In genomic region chr12:69367557-69367956, GRCm38 (mm10) we compare ENCODE assay signal across 24 mouse cellular contexts. TPM values are rescaled to one million over a fixed set of nuclear protein-coding genes. Genes with fewer than 3 reads are reported as not detected.
A peak's percentile ranks its signal among the peaks of the same experiment; 100 is the strongest.
DNase-seq lines count a peak whose midpoint lies in the region; ATAC-seq and TF ChIP-seq lines count a peak whose summit lies in the region.
"Had no signal": no experiment of that assay in that cellular context is flagged by ENCODE, and none has a peak within 500 bp of the region (broad histone marks: within the 10 kb centered on the region; RNA-seq: fewer than 3 reads in every experiment).

No protein-coding gene starts in this region.

- 21% methylated on average over 2 of the region's 2 CpGs for WGBS in kidney, adult 2 months
- WGBS in kidney, embryonic 16.5 days: 57% methylated on average over 2 of the region's 2 CpGs
- 54% methylated on average over 2 of the region's 2 CpGs for WGBS in liver, embryonic 11.5 days
- 66% methylated on average over 2 of the region's 2 CpGs for WGBS in hindbrain, embryonic 12.5 days

- H3K4me2 ChIP-seq in kidney, embryonic 16.5 days (replicated peaks; ENCODE audit: low read depth, low read length): no peak overlapping the region
- H3K4me2 ChIP-seq in liver, embryonic 11.5 days: 0 out of 2 replicates have a peak overlapping the region, but pooled peaks have one; percentile 14
- no peak overlapping the region for H3K4me2 ChIP-seq in hindbrain, embryonic 12.5 days (replicated peaks)
- H3K4me2 ChIP-seq: forebrain, embryonic 12.5 days; limb, embryonic 13.5 days; lung, embryonic 15.5 days; neural tube, embryonic 13.5 days had no signal

- H3K36me3 ChIP-seq in kidney, adult 2 months (ENCODE audit: control insufficient read depth, insufficient read depth, low read length): no peaks in the 10 kb centered on the region
- H3K36me3 ChIP-seq in kidney, embryonic 16.5 days (ENCODE audit: insufficient read depth, low read length): no peaks in the 10 kb centered on the region
- no peaks in the 10 kb centered on the region for H3K36me3 ChIP-seq in liver, embryonic 11.5 days (ENCODE audit: control insufficient read depth, insufficient read depth, low read length)
- no peaks in the 10 kb centered on the region for H3K36me3 ChIP-seq in hindbrain, embryonic 12.5 days
- H3K36me3 ChIP-seq: embryonic facial prominence, embryonic 10.5 days; forebrain, embryonic 12.5 days; limb, embryonic 13.5 days; lung, embryonic 15.5 days; midbrain, embryonic 10.5 days; neural tube, embryonic 13.5 days had no signal

- no peak for ATAC-seq in kidney, embryonic 16.5 days (ENCODE audit: low FRiP score, low TSS enrichment)
- no peak for ATAC-seq in liver, embryonic 11.5 days (replicated peaks; ENCODE audit: low FRiP score)
- ATAC-seq in hindbrain, embryonic 12.5 days (ENCODE audit: low FRiP score): no peak
- ATAC-seq: hindbrain, postnatal 0 days had no signal

- no peak overlapping the region for H3K9ac ChIP-seq in kidney, embryonic 16.5 days (replicated peaks; ENCODE audit: low read length)
- H3K9ac ChIP-seq in liver, embryonic 11.5 days (ENCODE audit: low read depth, low read length): no peak overlapping the region
- H3K9ac ChIP-seq in hindbrain, embryonic 12.5 days: no peak overlapping the region
- H3K9ac ChIP-seq: forebrain, embryonic 12.5 days; limb, embryonic 13.5 days; lung, embryonic 15.5 days; neural tube, embryonic 13.5 days had no signal

- TF ChIP-seq POLR2A in kidney, adult 2 months (IDR thresholded peaks at IDR 0.05; ENCODE audit: low read depth, low read length): no peak

- H3K27ac ChIP-seq in kidney, adult 2 months (ENCODE audit: insufficient read depth, low read depth, low read length): peak overlapping the region; percentile 100
- no peak overlapping the region for H3K27ac ChIP-seq in kidney, embryonic 16.5 days (ENCODE audit: low read length)
- no peak overlapping the region for H3K27ac ChIP-seq in liver, embryonic 11.5 days (ENCODE audit: low read depth, low read length)
- no peak overlapping the region for H3K27ac ChIP-seq in hindbrain, embryonic 12.5 days
- H3K27ac ChIP-seq: embryonic facial prominence, embryonic 10.5 days; forebrain, embryonic 12.5 days; hindbrain, postnatal 0 days; limb, embryonic 13.5 days; lung, embryonic 15.5 days; midbrain, embryonic 10.5 days; neural tube, embryonic 13.5 days had no signal

- no peaks in the 10 kb centered on the region for H3K27me3 ChIP-seq in kidney, adult 2 months (replicated peaks; ENCODE audit: control insufficient read depth, insufficient read depth, low read length)
- H3K27me3 ChIP-seq in kidney, embryonic 16.5 days (ENCODE audit: insufficient read depth, low read length): no peaks in the 10 kb centered on the region
- no peaks in the 10 kb centered on the region for H3K27me3 ChIP-seq in liver, embryonic 11.5 days (replicated peaks; ENCODE audit: control insufficient read depth, insufficient read depth, low read length)
- H3K27me3 ChIP-seq in hindbrain, embryonic 12.5 days: no peaks in the 10 kb centered on the region
- H3K27me3 ChIP-seq: forebrain, embryonic 12.5 days; limb, embryonic 13.5 days; lung, embryonic 15.5 days; neural tube, embryonic 13.5 days had no signal

- DNase-seq in kidney, adult 2 months: peak; percentile 88
- DNase-seq in A20 (ENCODE audit: low read depth, low spot score): peak; percentile 20
- DNase-seq in liver, embryonic 11.5 days (ENCODE audit: low spot score): no peak
- DNase-seq in naive thymus-derived CD4-positive, alpha-beta T cell, adult 2 months (ENCODE audit: low read depth): peak; percentile 55
- no peak for DNase-seq in left cerebral cortex, adult 8-10 months (ENCODE audit: low spot score in 2 of 2)
- DNase-seq in right cerebral cortex, postnatal 4 days: no peak
- DNase-seq: adrenal gland, adult 8-10 months; B cell, adult 2 months; cerebellum, adult 9-10 months; heart, adult 18-20 months; lung, postnatal 4 days; right cerebral cortex, adult 18-20 months; spleen, adult 18-20 months; thymus, adult 2 months had no signal

- H3K4me1 ChIP-seq in kidney, adult 2 months (ENCODE audit: control insufficient read depth, insufficient read depth, low read length): peaks cover 9% of the 10 kb centered on the region; the same call in 1 of the 2 replicates
- peaks cover 9% of the 10 kb centered on the region for H3K4me1 ChIP-seq in kidney, embryonic 16.5 days (ENCODE audit: insufficient read depth, low read length)
- H3K4me1 ChIP-seq in liver, embryonic 11.5 days (replicated peaks; ENCODE audit: control insufficient read depth, insufficient read depth, low read length): peaks cover 13% of the 10 kb centered on the region
- H3K4me1 ChIP-seq in hindbrain, embryonic 12.5 days: 0 out of 2 replicates have a peak, but pooled peaks cover 2% of the 10 kb centered on the region

- no peaks in the 10 kb centered on the region for H3K9me3 ChIP-seq in kidney, embryonic 16.5 days (ENCODE audit: low read length)
- H3K9me3 ChIP-seq in liver, embryonic 11.5 days (ENCODE audit: control insufficient read depth, low read length): no peaks in the 10 kb centered on the region
- no peaks in the 10 kb centered on the region for H3K9me3 ChIP-seq in hindbrain, embryonic 12.5 days (replicated peaks)
- H3K9me3 ChIP-seq: embryonic facial prominence, embryonic 10.5 days; forebrain, embryonic 12.5 days; limb, embryonic 13.5 days; lung, embryonic 15.5 days; midbrain, embryonic 10.5 days; neural tube, embryonic 13.5 days had no signal

- no peak overlapping the region for H3K4me3 ChIP-seq in kidney, adult 2 months (ENCODE audit: insufficient read depth, low read depth, low read length)
- H3K4me3 ChIP-seq in kidney, embryonic 16.5 days (ENCODE audit: low read length): no peak overlapping the region
- H3K4me3 ChIP-seq in liver, embryonic 11.5 days (ENCODE audit: low read depth, low read length): no peak overlapping the region
- no peak overlapping the region for H3K4me3 ChIP-seq in hindbrain, embryonic 12.5 days
- H3K4me3 ChIP-seq: embryonic facial prominence, embryonic 10.5 days; forebrain, embryonic 12.5 days; limb, embryonic 13.5 days; lung, embryonic 15.5 days; midbrain, embryonic 10.5 days; neural tube, embryonic 13.5 days had no signal

- no peak for TF ChIP-seq CTCF in kidney, adult 2 months (conservative IDR thresholded peaks at IDR 0.05; ENCODE audit: insufficient read depth, insufficient read length, low read depth, low read length)

RNA-seq across cellular contexts. Expression of gene Arf6, which starts 4.4 kb away (rescaled TPM):
- polyA plus RNA-seq in kidney, adult 2 months (2012; rRNA removed): 90.7 and 95.6 TPM in 2 replicates
- 34.6 and 34.9 TPM in 2 replicates for polyA plus RNA-seq in kidney, embryonic 16.5 days (2015; fragmentation: Nextera tagmentation; extraction: Ambion mirVana)
- 65.1 and 68.1 TPM in 2 replicates for polyA plus RNA-seq in liver, embryonic 11.5 days (2014; fragmentation: Nextera tagmentation; extraction: Ambion mirVana)
- 56.1 and 61.9 TPM in 2 replicates for polyA plus RNA-seq in hindbrain, embryonic 12.5 days (2016; fragmentation: Nextera tagmentation; extraction: Ambion mirVana)
- total RNA-seq in left cerebral cortex, adult 8-10 months (2022): 10 to 100 TPM; 53.1 to 59.5 (median 56.7) TPM

RNA-seq across cellular contexts. Expression of gene Gm9887, which starts 4.7 kb away (rescaled TPM):
- 0.94 and 1.4 TPM in 2 replicates for polyA plus RNA-seq in kidney, adult 2 months (2012; rRNA removed)
- 1.1 and 1.7 TPM in 2 replicates for polyA plus RNA-seq in kidney, embryonic 16.5 days (2015; fragmentation: Nextera tagmentation; extraction: Ambion mirVana)
- 1.3 and 1.7 TPM in 2 replicates for polyA plus RNA-seq in liver, embryonic 11.5 days (2014; fragmentation: Nextera tagmentation; extraction: Ambion mirVana)
- 1.1 and 1.8 TPM in 2 replicates for polyA plus RNA-seq in hindbrain, embryonic 12.5 days (2016; fragmentation: Nextera tagmentation; extraction: Ambion mirVana)
- total RNA-seq in left cerebral cortex, adult 8-10 months (2022): 1 to 10 TPM in 1 of 4 experiments, under 1 TPM in 1, not detected in 2; 0.87 to 1.6 TPM
- total RNA-seq: hindbrain, postnatal 0 days; monocyte, adult 5-6 weeks had no signal

RNA-seq across cellular contexts. Expression of gene Nemf, which starts 10.6 kb away (rescaled TPM):
- polyA plus RNA-seq in kidney, adult 2 months (2012; rRNA removed): 3.4 and 4.7 TPM in 2 replicates
- 80.3 and 92.7 TPM in 2 replicates for polyA plus RNA-seq in kidney, embryonic 16.5 days (2015; fragmentation: Nextera tagmentation; extraction: Ambion mirVana)
- polyA plus RNA-seq in liver, embryonic 11.5 days (2014; fragmentation: Nextera tagmentation; extraction: Ambion mirVana): 74.7 and 81.7 TPM in 2 replicates
- 82.0 and 90.7 TPM in 2 replicates for polyA plus RNA-seq in hindbrain, embryonic 12.5 days (2016; fragmentation: Nextera tagmentation; extraction: Ambion mirVana)
- total RNA-seq in left cerebral cortex, adult 8-10 months (2022): 10 to 100 TPM; 43.7 to 46.5 (median 45.8) TPM

Comparison
In these comparisons a context has a peak if more than half of its experiments do, and no peak if none do; other contexts are left out.
1. RNA of gene Nemf, which starts 10.6 kb away (polyA plus RNA-seq): 82.0 to 90.7 TPM in hindbrain, embryonic 12.5 days, 74.7 to 81.7 TPM in liver, embryonic 11.5 days and 80.3 to 92.7 TPM in kidney, embryonic 16.5 days; 3.4 to 4.7 TPM in kidney, adult 2 months; every median in the first group is over 10 times any median in the second.
2. DNase-seq: peak in kidney, adult 2 months (single experiment), A20 (single experiment) and naive thymus-derived CD4-positive, alpha-beta T cell, adult 2 months (single experiment); none in liver, embryonic 11.5 days (single experiment), left cerebral cortex, adult 8-10 months (0 of 2) and right cerebral cortex, postnatal 4 days (single experiment).